Mouse (Mus musculus) left cerebral cortex, adult 9 months (tissue): Measurements from ENCODE around the gene Hs3st6.
A peak's percentile ranks its signal among the peaks of the same experiment; 100 is the strongest.

Source experiments
- DNase-seq, 2 experiments: peaks; one replicate each; pipeline ENCODE4 v3.0.0; 2022; ENCODE audit warnings: low spot score in 2 of 2

Hs3st6 gene

DNA sequence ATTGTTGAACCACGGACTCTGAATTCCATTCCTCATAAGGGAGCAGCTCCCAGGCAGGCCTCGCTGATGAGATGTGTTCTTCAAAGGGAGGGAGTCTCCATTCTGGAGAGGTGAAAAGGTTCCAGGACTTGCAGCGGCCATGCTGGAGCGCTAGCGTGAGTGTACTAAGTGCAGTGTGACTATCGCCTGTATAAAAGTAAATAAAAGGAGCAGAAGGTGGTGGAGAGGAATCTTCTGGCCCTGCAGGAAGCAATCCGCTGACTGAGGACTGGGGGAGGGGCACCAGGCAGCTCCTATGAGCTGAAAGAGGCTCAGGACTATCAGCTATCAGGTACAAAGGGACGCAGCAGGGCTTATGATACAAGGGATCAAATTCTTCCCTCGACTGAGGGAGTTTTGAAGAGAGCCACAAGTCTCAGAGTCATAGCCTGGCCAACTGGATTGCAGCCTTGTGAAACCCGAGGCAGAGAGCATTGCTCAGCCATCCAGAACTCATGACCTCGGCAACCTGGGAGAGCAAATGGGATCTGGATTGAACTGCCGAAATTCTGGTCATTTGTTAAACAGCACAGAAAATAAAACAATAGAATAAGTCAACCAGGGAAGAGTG lies 13.6 kb downstream of the Hs3st6 start:
- DNase-seq, result no peak

GRCm38 (mm10) chr17:24769146-24769545 lies 16.4 kb downstream of the Hs3st6 start:
- DNase-seq, result no peak

GRCm38 (mm10) chr17:24773241-24773640 lies 20.5 kb downstream of the Hs3st6 start:
- DNase-seq, result no peak

- no peak for DNase-seq
These were observed 22.4 kb downstream of the Hs3st6 start for GRCm38 (mm10) chr17:24775173-24775572.

- no peak for DNase-seq
These were observed 24.3 kb downstream of the Hs3st6 start for GRCm38 (mm10) chr17:24777073-24777472.

GRCm38 (mm10) chr17:24780821-24781220 lies 28.0 kb downstream of the Hs3st6 start:
- DNase-seq, result no peak

GRCm38 (mm10) chr17:24792190-24792589 lies 39.4 kb downstream of the Hs3st6 start:
- no peak for DNase-seq

DNA sequence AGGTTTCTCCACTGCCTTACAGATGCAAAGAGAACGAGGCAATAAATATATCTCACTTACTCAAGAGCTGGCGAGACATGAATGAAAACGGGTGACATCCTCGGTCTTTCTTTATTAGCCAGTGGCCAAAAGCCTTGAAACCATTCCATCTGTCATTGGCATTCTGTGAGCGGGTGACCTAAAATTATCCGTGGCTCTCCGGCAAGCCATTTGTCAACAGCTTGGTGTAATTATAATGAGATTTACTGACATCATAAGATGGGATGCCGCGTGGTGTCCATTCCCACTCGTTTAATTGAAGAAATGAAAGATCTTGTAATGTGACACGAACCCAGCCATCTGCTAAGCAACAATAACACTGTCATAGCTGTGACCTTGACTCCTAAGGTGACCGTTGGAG lies 42.0 kb downstream of the Hs3st6 start:
- no peak for DNase-seq

DNA sequence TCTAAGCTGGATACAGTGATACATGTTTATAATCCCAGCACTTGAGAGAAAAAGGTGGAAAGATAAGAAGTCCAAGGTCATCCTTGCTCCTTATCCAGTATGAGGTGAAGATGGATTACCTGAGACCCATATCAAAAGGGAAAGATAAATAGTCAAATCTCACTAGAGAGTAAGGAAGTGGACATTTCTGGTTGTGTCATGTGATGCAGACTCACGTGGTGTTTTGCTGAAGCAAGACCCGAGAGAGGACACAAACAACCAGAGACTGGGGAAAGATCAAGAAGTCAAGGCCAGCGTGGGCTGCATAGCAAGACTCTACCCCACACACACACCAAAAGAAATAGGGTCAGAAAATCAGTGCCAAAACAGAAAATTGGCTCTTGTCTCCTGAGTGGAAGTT lies 44.2 kb downstream of the Hs3st6 start:
- no peak for DNase-seq

DNA sequence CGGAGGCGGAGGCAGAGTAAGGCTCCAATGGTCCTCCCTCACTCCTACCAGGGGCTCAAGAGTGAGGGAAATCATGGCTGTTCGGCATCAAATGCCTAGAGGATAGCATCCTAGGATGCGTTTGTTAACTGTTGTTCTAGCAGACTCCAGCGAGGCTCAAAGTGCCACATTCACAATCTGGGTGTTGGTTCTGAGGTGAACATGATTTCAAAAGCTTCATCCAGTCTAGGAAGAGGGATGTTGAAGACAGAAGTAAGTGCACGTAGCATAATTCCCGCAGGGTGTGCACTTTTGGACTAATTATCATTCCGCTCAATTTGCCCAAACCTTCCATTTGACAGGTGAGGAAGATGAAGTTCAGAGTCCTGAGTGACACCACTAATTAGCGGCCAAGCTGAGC lies 45.4 kb downstream of the Hs3st6 start:
- DNase-seq, result no peak

- no peak for DNase-seq
These were observed 46.7 kb downstream of the Hs3st6 start for GRCm38 (mm10) chr17:24799476-24799875.

- DNase-seq, result no peak
These were observed 47.7 kb downstream of the Hs3st6 start for GRCm38 (mm10) chr17:24800524-24800923.

- peak in 1 of 2 experiments; percentile 8 for DNase-seq
These were observed 51.5 kb downstream of the Hs3st6 start, which contains the start of gene Meiob for GRCm38 (mm10) chr17:24803952-24804951. Gene Meiob (plus strand): TSS chr17:24804289.
